Mouse (Mus musculus) large intestine, adult 2 months (tissue): ENCODE results near the gene Gli3. TPM values are rescaled to one million over a fixed set of nuclear protein-coding genes. Genes with fewer than 3 reads are reported as not detected.

ENCODE experiments used
- DNase-seq: peaks from one replicate; pipeline ENCODE4 v3.0.0-alpha.2; 2012; ENCODE audit warnings: low read depth, low spot score
- WGBS: fragments of 180-500 bp; shearing (Covaris S2); methylation state at CpG from one replicate; pipeline ENCODE4 v1.1.7; 2018; 5-methylcytosine and 5-hydroxymethylcytosine counted together
- polyA plus RNA-seq: library from polyadenylated mRNA; depleted of rRNA; stranded (reverse); fragments of >200 nt; gene quantifications from 2 replicates; pipeline ENCODE4 v1.2.3, GENCODE M21; 2012

The Gli3 gene
- polyA plus RNA-seq, 1 experiment: 0.78 TPM

DNA sequence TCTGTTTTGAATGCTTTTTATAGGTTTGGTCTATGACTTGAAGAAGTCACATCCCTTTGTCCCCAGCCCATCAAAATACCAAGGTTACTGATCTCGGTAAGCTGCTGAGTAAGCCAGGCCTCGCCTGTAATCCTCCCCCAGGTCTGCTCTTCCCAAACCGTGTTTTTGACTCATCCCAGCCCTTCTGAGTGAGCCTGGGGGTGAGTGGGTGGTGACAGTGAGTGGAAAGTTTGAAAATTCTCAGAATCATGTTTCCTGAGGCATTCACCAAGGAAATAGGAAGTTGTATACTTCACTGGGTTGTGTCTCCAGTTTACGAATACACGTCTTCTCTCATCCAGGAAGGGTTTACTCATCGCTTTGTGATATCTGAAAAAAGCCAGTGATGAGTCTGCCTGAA lies 314.6 kb downstream of the Gli3 start:
- WGBS: 72% methylated on average over 6 of the region's 6 CpGs
- DNase-seq: no peak
